Mouse (Mus musculus) spleen, postnatal 4 days (tissue): ENCODE data around the gene Hs6st3.

Experiments used
- DNase-seq, 2 experiments: peaks; one replicate each; pipeline ENCODE4 v3.0.0; 2022; ENCODE audit warnings: low spot score in 2 of 2

Gene Hs6st3

DNA sequence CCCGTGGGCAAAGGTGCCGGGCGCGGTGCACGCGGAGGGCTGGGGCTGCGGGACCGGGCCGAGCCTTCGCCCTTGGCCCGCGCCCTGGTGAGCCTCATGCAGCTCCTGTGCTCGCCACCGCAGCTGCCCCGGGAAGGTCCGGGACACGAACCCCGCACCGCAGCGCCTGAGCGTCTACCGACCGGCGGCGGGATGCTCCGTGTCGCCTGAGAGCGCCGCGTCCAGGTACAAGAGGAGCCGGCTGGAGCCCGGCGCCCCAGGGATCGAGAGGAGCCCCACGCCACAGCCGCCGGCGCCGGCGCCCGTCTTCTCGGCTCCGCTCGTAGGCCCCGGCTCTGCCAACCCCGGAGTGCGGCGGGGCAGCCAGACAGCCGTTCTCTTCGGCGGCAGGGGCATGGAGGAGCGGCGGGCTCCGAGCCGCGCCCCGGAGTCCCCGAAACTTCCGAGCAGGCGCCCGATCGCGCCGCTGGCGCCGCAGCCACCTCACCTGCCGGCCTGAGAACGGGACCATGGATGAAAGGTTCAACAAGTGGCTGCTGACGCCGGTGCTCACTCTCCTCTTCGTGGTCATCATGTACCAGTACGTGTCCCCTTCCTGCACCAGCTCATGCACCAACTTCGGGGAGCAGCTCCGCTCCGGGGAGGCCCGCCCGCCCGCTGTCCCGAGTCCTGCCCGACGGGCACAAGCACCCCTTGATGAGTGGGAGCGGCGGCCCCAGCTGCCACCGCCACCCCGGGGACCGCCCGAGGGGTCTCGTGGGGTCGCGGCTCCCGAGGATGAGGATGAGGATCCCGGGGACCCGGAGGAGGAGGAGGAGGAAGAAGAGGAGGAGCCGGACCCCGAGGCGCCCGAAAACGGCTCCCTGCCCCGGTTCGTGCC, at the start of gene Hs6st3:
Hs6st3 (plus strand) TSS at position 436 of the 880 bp plus-strand sequence.
- DNase-seq: no peak

DNA sequence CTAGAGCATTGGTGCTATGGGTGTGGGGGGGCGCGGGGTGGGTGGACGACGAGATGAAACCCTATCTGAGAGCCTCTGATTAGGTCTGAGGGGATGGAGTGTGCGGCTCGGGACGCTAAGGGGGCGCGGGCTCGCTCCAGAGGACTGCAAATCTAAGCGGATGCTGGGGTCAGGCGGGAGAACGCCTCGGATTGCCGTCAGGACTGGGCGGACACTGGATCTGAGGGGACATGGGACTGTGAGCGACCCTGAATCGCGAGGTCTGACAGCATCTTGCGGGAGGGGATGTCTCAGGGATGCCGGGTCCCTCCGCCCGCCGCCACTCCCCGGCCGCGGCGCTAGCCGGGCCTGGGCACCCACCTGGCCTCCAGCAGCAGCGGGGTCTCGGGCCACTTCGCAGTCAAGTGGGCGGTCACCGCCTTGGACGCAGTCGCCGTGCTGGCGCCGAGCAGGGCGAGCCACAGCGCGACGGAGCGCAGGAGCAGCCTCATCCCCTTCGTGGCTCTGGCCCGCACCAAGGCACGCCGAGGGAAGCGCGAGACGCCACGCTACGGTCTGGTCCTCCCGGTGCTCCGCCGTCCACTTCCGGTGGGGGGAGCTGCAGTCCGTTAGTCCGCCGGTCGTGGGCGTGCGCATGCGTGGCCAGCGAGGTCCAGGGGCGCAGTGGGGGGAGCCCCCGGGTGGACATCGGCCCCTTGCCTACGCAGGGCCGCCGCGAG, 39.1 kb upstream of the Hs6st3 start, which contains the start of gene Uggt2:
Uggt2 (minus strand) TSS at position 580 of the 719 bp plus-strand sequence.
- peak; percentile 14 to 66 for DNase-seq

DNA sequence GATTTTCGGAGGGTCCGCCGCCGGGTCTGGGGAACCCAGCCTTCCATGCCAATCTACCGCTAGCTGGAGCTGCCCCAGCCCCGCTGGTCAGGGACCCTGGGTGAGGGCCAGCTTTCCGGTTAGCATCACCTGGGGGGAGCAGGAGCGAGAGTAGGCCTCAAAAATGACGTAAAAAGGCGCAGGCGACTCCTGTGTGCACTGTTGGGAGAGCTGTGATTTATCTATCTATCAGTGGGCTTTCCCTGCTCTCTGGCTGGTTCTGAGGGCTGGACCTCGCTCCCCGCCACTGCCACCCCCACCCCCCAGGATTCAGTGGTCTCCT, 38.6 kb upstream of the Hs6st3 start:
- no peak for DNase-seq

DNA sequence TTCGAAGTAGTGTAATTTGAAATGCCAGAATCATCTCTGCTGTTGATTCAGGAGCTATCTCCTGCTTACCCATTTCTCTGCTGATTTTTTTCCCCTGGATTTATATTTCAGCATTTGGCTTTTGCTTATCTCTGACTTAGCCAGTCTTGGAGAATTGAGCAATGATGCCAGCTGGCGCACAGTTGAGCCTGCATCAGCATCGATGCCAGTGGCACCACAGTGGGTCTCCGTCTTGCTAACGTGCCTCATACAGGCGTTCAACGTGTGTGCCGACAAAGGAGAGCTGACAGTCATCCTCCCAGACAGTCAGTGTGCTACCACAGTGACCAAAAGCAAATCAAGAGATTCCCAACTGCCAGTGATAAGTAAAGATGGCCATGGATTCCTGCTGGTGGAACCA, 30.6 kb upstream of the Hs6st3 start:
- DNase-seq: no peak

DNA sequence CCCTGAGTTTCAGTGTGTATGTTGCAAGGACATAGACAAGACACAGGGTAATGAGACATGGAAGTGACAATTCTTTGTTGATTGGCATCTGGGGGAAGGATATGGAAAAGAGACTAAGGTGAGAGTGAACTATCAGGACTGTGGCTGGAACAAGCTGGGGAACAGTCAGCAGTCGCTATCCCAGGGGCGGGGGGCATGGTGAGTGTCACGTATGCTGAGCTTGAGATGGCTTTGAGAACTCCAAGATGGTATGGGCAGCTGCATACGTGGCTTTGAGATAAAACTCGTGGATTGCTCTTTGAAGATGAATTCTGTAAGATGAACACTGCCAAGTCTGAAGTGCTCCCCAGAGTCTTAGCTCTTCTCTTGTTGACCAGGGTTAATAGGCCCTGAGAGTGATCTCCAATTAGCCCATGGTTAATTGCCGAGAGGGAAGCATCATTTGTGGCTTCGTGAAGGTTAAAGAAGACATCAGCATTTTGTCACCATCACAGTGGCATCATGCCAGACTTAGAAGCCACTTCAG, 29.3 kb upstream of the Hs6st3 start:
- DNase-seq: no peak

DNA sequence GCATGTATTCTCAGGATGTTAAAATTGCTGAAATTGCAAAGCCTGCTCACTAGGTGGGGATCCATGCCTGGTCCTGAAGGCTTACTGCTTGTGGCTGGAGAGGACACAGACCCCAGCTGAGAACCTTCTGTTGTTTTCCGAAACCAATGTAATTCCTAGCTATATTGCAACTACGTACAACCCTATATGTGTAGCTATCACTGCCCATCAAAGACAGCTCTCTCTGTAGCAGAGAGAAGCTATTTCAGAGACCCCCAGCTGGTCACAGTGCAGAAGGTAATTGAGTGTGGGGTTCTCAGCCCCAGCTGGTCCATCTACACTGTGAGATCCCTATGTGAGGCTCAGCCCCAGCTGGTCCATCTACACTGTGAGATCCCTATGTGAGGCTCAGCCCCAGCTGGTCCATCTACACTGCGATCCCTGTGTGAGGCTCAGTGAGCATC, 28.3 kb upstream of the Hs6st3 start:
- DNase-seq: no peak

GRCm38 (mm10) chr14:119112558-119112957, 25.6 kb upstream of the Hs6st3 start:
- no peak for DNase-seq

DNA sequence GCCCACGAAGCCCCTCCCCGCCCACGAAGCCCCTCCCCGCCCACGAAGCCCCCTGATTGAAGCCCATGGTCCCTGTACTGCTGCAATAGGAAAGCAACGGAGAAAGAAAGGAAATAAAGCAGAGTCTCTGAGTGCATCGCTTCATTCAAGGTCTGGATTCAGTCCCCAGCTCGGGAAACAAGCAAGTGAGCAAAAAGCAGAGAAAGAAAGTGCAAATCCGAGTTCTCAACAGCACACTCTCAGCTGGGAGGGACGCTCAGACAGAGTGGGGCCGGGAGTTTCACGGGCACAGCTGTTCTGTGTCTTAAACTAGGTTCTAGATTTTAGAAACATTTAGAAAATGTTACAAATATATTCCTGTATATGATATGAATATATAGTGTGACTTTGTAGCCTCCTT, 14.6 kb upstream of the Hs6st3 start:
- peak in 1 of 2 experiments; percentile 26 for DNase-seq

DNA sequence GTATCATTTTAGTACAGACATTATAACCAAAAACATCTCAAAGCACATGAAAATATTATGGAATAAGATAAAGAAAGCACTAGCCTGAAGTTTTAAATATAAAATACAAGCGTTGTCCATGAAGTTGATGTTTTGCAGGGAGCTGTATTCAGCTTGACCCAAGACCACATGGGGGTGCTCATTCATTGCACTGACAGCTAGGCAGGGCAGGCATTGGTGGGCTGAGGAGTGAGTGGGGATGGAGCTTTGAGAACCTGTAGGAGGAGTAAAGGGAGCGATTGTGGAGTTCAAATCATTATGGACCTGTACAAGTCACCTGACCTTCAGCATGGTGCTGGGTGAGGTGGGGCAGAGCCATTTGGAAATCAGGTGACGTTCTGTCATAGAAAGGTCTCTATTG, 14.1 kb upstream of the Hs6st3 start:
- DNase-seq: peak in 1 of 2 experiments; percentile 44

- peak in 1 of 2 experiments; percentile 13 for DNase-seq
Observed at GRCm38 (mm10) chr14:119125840-119126239, 12.3 kb upstream of the Hs6st3 start.

GRCm38 (mm10) chr14:119127330-119127729, 10.8 kb upstream of the Hs6st3 start:
- peak in 1 of 2 experiments; percentile 4 for DNase-seq

GRCm38 (mm10) chr14:119137512-119137905, 632 bp upstream of the Hs6st3 start:
- DNase-seq: peak in 1 of 2 experiments; percentile 57

- peak in 1 of 2 experiments; percentile 60 for DNase-seq
Observed at GRCm38 (mm10) chr14:119138786-119139100, 602 bp downstream of the Hs6st3 start.

DNA sequence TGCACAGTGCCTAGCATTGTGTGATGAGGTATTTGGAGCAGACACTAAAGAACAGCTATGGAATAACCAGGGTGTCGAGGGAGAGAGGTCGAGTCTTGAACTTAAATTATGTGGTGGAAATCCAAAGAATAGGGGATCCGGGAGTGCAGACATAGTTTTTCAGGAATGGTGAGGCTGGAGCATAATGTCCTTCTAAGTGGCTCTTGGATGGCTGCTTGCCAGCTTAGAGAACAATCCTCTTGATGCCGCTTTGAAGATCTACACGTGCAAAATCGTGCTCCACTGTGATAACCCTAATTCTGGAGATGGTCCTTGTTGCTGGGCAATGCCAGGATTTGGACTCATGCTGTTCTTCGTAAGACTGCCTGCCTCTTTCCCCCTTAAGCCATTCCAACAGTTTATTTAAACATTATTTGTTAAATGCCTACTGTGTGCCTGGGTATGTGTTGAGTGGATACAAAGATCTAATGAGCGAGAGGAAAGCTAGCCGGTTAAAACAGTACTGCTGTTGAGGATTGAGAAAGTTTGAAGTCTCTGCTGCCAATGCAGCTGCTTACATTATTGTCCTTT, 1.3 kb downstream of the Hs6st3 start:
- DNase-seq: peak in 1 of 2 experiments; percentile 38

DNA sequence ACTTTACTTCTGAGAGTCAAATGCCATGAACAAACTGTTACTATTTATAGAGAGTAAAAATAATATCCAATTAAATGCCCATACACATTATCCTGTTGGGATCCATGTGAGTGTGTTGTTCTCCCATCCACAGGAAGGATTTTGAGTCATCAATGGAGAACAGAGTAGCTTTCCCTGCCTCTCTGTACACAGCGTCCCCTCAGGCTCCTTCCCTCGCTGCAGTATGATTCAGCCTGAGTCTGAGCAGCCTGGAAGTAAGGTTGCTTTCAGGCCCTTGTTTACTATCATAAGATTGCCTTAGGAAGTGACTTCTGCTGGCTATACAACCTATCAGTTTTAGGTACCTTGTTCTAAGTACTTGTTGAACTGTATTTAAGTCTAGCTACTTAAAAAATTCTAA, 14.9 kb downstream of the Hs6st3 start:
- DNase-seq: no peak

- DNase-seq: no peak
Observed at GRCm38 (mm10) chr14:119193905-119194304, 55.8 kb downstream of the Hs6st3 start.

- DNase-seq: no peak
Observed at GRCm38 (mm10) chr14:119203508-119203907, 65.4 kb downstream of the Hs6st3 start.

DNA sequence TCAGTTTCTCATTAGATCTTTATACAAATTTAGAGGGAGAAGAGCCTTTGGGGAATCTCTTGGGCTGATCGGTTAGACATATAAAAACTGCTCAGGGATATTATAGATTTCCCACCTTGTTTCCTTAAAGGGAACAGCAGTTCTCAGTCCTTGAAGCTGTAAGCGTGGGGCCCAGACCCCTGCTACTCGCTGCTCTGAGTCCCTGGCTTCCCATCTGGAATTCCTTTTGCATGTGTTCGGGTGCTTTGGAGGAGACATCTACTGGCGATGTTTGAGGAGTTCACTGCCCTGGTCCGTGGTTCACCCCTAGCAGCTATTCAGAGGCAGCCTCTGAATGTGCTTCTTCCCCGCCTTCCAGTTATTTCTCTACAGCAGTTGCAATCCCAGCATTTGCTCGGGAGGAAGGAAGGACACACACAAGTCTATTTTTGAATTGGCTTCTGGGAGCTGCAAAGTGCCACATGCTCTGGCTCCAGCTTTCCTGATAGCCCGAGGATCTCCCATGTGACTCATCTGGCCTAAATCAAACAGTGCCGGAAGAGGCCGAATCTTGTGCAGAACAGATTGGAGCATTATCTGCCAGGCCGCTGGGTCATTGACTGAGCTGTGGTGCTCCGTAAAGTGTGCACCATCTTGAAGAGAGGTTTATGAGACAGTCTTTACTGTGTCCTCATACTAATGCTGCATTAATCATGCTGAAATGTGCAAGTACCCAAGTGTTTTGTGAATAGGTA, 77.6 kb downstream of the Hs6st3 start:
- no peak for DNase-seq

- no peak for DNase-seq
Observed at GRCm38 (mm10) chr14:119227709-119228338, 89.7 kb downstream of the Hs6st3 start.

DNA sequence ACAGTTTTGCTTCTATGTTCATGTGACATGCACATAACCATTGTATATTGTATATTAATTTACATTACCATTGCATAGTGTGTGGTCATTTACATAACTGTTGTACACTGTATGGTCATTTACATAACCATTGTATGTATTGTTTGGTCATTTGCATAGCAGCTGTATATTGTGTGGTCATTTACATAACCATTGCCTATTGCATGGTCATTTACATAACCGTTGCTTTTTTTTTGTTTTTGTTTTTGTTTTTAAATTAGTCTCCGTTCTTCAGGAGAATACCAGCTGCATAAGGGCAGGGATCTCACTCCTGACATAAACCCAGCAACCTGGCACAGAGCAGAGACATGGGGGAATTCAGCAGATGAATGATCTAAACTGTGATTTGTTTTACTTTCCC, 95.5 kb downstream of the Hs6st3 start:
- no peak for DNase-seq

DNA sequence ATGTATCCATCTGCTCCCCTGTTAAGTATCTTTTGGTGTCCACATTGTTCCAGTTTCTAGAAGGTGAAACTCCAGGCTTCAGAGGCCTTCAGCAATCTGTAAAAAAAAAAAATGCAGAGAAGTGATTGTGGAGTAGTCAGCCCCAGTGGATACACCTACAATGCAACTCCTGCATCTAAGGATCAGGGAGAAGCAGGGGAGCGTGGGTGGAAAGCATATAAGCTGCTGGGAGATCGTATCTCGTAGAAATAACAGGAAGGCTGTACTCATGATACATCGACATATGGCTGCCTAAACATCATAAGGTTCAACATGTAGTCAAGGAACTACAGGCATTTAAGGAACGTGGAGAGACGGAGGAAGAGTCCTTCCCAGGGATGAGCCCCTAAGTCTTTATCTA, 109.0 kb downstream of the Hs6st3 start:
- no peak for DNase-seq
